Mouse (Mus musculus): Measurements from ENCODE around the gene Aadac. TPM values are rescaled to one million over a fixed set of nuclear protein-coding genes. Genes with fewer than 3 reads are reported as not detected.

Gene Aadac
- polyA plus RNA-seq (2016; fragmentation: Nextera tagmentation; extraction: Ambion mirVana): not detected in 2 replicates

DNA sequence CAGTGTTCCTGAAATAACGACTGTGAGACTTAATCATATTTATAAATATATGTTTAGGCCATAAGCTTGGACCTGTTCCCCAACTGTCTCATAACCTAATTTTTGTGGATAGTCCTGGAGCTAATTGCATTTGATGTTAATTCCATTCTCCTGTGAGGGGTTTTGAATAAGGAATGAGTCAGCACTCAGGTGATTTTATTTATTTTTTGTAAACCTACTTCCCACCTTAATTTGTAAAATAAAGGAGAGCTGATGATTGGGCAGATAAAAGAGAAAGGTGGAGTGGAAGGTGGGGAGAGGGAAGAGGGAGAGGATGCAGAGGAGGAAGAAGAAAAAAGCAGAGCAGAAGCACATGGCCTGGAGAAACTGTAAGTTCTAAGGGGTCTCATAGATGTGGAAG lies at the start of gene Aadac:
Gene Aadac (plus strand): TSS at position 301 of the 400 bp plus-strand sequence.
- Histone ChIP-seq H3K4me3 (no peak within 1 kb of the TSS), H3K27me3 (replicated peaks; ENCODE audit: low read depth, poor library complexity, severe bottlenecking) (no peaks in the 10 kb centered on the region), H3K9me3 (no peaks in the 10 kb centered on the region), H3K27ac (replicated peaks) (no peak within 1 kb of the TSS), H3K4me1 (no peaks in the 10 kb centered on the region), H3K36me3 (replicated peaks) (no peaks in the 10 kb centered on the region)
- DNase-seq (ENCODE audit: low spot score): no peak
- WGBS: 87% methylated on average over 1 of the region's 1 CpGs

DNA sequence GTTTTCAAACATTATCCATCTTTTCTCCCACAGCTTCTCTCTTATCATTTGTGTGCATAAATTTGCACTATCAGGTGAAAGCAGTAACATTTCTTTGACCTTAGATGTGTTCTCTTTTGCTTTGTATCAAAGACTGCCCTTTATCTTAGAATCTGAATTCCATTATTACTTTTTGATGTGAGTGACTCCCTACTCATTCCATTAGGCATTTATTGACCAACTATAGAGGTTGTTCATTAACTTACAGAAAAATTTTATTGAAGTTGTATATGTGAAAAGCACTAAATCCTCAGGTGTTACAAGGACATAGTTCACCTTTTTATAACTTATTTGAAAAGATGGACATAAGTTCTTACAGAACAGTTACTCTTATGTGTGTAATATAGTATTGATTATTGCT lies 21.9 kb upstream of the Aadac start:
- Histone ChIP-seq H3K27me3 (replicated peaks; ENCODE audit: low read depth, poor library complexity, severe bottlenecking) (no peaks in the 10 kb centered on the region), H3K4me1 (no peaks in the 10 kb centered on the region), H3K27ac (replicated peaks) (no peak overlapping the region), H3K9me3 (no peaks in the 10 kb centered on the region), H3K36me3 (replicated peaks) (no peaks in the 10 kb centered on the region), H3K4me3 (no peak overlapping the region)
- DNase-seq (ENCODE audit: low spot score): no peak

GRCm38 (mm10) chr3:60006443-60006842 lies 19.1 kb upstream of the Aadac start, which contains the start of gene Aadacl2:
Aadacl2 (plus strand) TSS chr3:60006743.
- H3K27ac ChIP-seq (replicated peaks): no peak within 1 kb of the TSS
- 83% methylated on average over 1 of the region's 1 CpGs for whole genome bisulfite sequencing
- DNase-seq (ENCODE audit: low spot score): no peak

DNA sequence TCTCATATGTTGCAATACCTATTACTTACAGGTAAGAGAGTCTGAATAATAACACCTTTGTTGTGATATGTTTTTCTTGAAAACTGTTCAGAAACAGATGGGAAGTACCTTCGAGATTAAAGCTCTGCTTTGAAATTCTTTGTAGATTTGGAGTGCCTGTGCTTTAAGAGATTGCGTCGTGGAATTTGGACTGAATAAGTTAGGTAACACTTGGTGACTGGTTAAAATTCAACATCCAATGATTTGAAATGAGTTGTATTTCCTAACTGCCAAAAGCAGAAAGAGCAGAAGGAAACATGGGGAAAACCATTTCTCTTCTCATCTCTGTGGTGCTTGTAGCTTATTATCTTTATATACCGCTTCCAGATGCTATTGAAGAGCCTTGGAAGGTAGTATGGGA lies 6.0 kb downstream of the Aadac start:
- WGBS: 89% methylated on average over 4 of the region's 4 CpGs
- Histone ChIP-seq H3K9me3 (no peaks in the 10 kb centered on the region), H3K4me1 (no peaks in the 10 kb centered on the region), H3K36me3 (replicated peaks) (no peaks in the 10 kb centered on the region), H3K27me3 (replicated peaks; ENCODE audit: low read depth, poor library complexity, severe bottlenecking) (no peaks in the 10 kb centered on the region), H3K4me3 (no peak overlapping the region), H3K27ac (replicated peaks) (no peak overlapping the region)
- no peak for DNase-seq (ENCODE audit: low spot score)

More at GRCm38 (mm10) chr3:60006443-60006842, 19.1 kb upstream of the Aadac start, which contains the start of gene Aadacl2:
- Histone ChIP-seq H3K36me3 (replicated peaks) (no peaks in the 10 kb centered on the region), H3K27me3 (replicated peaks; ENCODE audit: low read depth, poor library complexity, severe bottlenecking) (no peaks in the 10 kb centered on the region), H3K9me3 (no peaks in the 10 kb centered on the region), H3K4me3 (no peak within 1 kb of the TSS), H3K4me1 (no peaks in the 10 kb centered on the region)

DNA sequence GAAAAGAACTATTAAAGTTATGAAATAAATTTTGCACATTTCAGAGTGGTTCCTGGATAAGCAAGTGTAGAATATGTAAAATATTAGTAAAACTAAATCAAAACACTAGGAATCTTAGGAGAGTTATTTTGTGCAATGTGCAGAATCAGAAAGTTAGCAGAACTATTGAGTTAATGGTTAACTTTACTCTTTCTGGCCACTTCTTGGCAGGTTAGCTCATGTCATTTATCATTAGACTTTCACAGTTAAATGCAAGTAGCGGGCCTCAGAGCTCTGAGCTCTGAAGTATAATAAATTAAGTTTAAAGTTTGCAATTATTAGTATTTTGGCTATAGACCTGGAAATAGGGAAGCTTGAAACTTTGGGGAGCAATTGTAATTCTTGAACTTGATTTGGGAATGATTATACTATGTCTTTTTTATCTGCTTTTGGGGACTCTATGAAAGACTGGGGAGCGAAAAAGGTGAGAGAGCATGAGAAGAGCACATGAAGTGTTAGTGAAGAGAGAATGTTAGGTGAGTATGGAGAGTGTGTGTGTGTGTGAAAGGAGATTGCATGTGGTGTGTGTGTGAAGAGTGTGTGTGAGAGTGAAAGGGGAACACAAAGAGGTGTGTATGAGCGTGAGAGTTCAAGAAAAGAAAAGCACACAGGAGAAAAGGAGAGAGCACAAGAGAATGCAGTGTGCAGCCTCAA lies 20.9 kb downstream of the Aadac start:
- no peak for DNase-seq (ENCODE audit: low spot score)
- no peak overlapping the region for H3K27ac ChIP-seq (replicated peaks)
- no peaks in the 10 kb centered on the region for H3K27me3 ChIP-seq (replicated peaks; ENCODE audit: low read depth, poor library complexity, severe bottlenecking)
- H3K4me3 ChIP-seq: no peak overlapping the region
- H3K36me3 ChIP-seq (replicated peaks): no peaks in the 10 kb centered on the region
- H3K9me3 ChIP-seq: no peaks in the 10 kb centered on the region
- WGBS: 83% methylated on average over 3 of the region's 3 CpGs
- no peaks in the 10 kb centered on the region for H3K4me1 ChIP-seq

- DNase-seq (ENCODE audit: low spot score): no peak
- H3K9me3 ChIP-seq: no peaks in the 10 kb centered on the region
- H3K4me1 ChIP-seq: no peaks in the 10 kb centered on the region
- WGBS: 80% methylated on average over 3 of the region's 3 CpGs
- no peaks in the 10 kb centered on the region for H3K27me3 ChIP-seq (replicated peaks; ENCODE audit: low read depth, poor library complexity, severe bottlenecking)
- H3K36me3 ChIP-seq (replicated peaks): no peaks in the 10 kb centered on the region
- no peak overlapping the region for H3K4me3 ChIP-seq
- no peak overlapping the region for H3K27ac ChIP-seq (replicated peaks)
These were observed 27.9 kb downstream of the Aadac start for GRCm38 (mm10) chr3:60053231-60053927.

DNA sequence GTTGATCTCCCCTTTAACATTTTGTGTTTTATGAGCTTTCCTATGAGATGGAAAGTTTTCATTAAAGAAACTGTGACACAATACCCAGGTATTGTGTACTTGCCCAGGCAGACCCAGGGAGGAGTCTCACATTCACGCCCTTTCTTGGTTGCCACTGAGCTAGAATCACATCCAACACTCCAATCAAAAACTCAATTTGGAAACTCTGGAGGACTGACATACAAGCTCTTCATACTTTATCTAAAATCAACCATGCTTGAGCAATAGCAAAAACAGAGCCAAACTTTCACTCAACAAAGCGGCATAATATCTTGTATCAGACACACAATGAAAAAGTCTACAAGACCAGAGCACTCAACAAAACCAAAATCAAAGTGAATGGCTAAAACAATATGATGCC lies 28.4 kb downstream of the Aadac start:
- DNase-seq (ENCODE audit: low spot score): no peak
- no peaks in the 10 kb centered on the region for H3K4me1 ChIP-seq
- WGBS: 91% methylated on average over 2 of the region's 2 CpGs
- H3K9me3 ChIP-seq: no peaks in the 10 kb centered on the region
- no peaks in the 10 kb centered on the region for H3K27me3 ChIP-seq (replicated peaks; ENCODE audit: low read depth, poor library complexity, severe bottlenecking)
- H3K27ac ChIP-seq (replicated peaks): no peak overlapping the region
- H3K36me3 ChIP-seq (replicated peaks): no peaks in the 10 kb centered on the region
- no peak overlapping the region for H3K4me3 ChIP-seq

DNA sequence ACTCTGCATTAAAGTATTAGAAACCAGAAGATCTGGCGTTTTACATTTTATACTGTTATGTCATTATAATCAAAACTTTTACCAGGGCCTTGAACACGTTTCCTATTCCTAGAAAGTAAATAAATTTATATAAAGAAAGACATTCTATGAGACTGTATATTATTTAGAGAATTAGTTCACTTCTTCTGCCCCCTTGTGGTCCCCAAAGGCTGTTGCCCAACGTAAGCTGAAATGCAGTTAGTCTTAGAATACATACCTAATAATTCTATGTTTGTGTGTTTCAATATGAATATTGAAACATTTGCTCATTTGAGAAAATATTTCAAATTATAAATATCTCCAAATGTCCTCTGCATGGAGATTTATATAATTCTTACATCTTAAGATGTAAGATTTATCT lies 30.9 kb downstream of the Aadac start:
- H3K27ac ChIP-seq (replicated peaks): no peak overlapping the region
- H3K27me3 ChIP-seq (replicated peaks; ENCODE audit: low read depth, poor library complexity, severe bottlenecking): no peaks in the 10 kb centered on the region
- no peaks in the 10 kb centered on the region for H3K9me3 ChIP-seq
- DNase-seq (ENCODE audit: low spot score): no peak
- no peaks in the 10 kb centered on the region for H3K4me1 ChIP-seq
- WGBS: 35% methylated on average over 3 of the region's 3 CpGs
- no peak overlapping the region for H3K4me3 ChIP-seq
- H3K36me3 ChIP-seq (replicated peaks): no peaks in the 10 kb centered on the region

DNA sequence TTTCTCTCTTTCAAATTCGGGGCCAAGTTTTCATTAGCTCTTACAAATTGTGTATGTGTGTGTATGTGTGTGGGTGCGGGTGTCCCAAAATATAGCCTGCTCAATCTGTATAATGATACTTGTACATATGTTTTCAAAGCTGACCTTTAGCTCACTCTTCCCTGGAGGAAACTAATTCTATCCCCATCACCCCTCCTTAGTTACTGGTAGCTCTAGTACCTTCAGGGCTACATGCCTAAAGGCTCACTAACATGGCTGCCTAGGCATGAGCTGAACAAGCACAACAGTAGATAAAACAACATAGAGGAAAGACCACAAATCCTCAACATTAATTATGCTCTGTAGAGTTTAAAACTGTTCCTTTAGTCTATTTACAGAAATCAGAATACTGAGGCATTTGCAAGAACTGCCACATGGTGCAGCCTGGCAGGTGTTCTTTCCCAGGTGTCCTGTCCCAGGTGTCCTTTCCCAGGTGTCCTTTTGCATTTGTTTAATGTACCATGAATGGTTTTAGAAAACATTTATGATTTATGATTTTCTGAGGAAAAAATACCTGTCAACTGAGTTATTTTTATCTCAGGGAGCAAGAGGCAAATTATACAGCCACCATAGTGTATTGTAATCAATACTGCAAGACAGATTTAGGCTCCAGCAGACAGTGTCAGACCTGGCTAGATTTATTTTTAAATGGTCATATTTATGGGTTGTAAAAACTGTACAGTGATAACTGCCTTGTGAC lies 31.7 kb downstream of the Aadac start:
- H3K36me3 ChIP-seq (replicated peaks): no peaks in the 10 kb centered on the region
- H3K4me3 ChIP-seq: no peak overlapping the region
- H3K9me3 ChIP-seq: no peaks in the 10 kb centered on the region
- no peak overlapping the region for H3K27ac ChIP-seq (replicated peaks)
- 87% methylated on average over 2 of the region's 2 CpGs for WGBS
- no peaks in the 10 kb centered on the region for H3K4me1 ChIP-seq
- no peaks in the 10 kb centered on the region for H3K27me3 ChIP-seq (replicated peaks; ENCODE audit: low read depth, poor library complexity, severe bottlenecking)
- DNase-seq (ENCODE audit: low spot score): no peak

DNA sequence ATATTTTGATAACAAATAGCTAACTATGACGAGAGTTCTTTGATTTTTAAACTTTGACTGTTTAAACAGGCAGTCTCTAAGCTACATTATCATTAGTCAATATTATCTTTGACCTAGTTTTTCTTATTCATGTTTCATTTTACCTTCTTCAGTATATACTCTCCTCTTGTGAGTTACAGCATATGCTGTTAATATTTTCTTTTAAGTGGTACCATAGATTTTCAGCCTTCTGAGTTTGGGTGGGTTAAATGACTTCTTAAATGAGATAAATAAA lies 32.2 kb downstream of the Aadac start:
- H3K4me3 ChIP-seq: no peak overlapping the region
- no peaks in the 10 kb centered on the region for H3K9me3 ChIP-seq
- H3K27ac ChIP-seq (replicated peaks): no peak overlapping the region
- H3K4me1 ChIP-seq: no peaks in the 10 kb centered on the region
- no peak for DNase-seq (ENCODE audit: low spot score)
- H3K36me3 ChIP-seq (replicated peaks): no peaks in the 10 kb centered on the region
- no peaks in the 10 kb centered on the region for H3K27me3 ChIP-seq (replicated peaks; ENCODE audit: low read depth, poor library complexity, severe bottlenecking)
- 87% methylated on average over 1 of the region's 1 CpGs for WGBS

DNA sequence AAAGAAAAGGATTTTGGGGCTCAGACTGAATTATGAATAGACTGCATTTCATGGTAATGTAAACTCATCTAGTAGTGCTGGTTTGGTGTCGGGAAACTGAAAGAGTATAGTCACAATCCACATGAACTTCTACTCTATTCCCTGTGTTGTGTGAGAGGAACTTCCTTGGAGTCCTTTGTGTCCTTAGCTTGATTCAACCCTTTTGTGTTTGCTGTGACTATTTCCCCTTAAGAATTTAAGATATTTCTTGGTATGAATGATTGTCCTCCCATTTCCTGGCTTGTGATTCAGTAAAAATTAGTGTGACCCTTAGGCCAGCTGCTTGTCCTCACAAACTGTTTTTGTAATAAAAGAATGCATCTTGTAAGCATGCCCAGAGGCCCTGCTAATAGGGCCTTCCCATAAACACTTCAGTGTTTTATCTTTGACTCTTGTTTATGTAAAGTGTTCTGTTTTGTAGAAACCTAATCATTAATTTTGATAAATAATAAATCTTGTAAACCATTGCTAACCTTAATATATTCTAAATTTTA lies 53.4 kb downstream of the Aadac start:
- no peak overlapping the region for H3K27ac ChIP-seq (replicated peaks)
- DNase-seq (ENCODE audit: low spot score): no peak
- H3K9me3 ChIP-seq: no peaks in the 10 kb centered on the region
- WGBS: 82% methylated on average over 1 of the region's 1 CpGs
- H3K27me3 ChIP-seq (replicated peaks; ENCODE audit: low read depth, poor library complexity, severe bottlenecking): no peaks in the 10 kb centered on the region
- no peak overlapping the region for H3K4me3 ChIP-seq
- H3K36me3 ChIP-seq (replicated peaks): no peaks in the 10 kb centered on the region
- no peaks in the 10 kb centered on the region for H3K4me1 ChIP-seq

DNA sequence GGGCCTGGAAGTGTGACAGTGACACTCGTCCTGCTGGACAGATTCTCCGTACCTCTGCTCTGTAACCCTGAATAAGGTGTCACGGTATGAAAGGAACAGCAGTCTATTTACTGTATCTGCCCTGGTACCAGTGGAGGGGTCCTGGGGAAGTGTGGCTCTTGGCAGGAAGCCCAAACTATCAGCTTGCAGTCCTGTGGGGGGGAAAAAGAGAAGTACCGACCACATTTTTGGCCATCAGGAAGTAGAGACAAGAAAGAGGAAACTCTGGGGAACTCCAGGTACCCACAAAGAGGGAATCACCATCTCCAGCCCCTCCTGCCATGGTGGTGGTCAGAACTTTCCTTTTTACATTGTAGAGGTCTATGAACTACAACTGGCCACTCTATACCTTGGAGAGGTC lies 55.1 kb downstream of the Aadac start:
- Histone ChIP-seq H3K4me1 (no peaks in the 10 kb centered on the region), H3K27ac (replicated peaks) (no peak overlapping the region), H3K27me3 (replicated peaks; ENCODE audit: low read depth, poor library complexity, severe bottlenecking) (no peaks in the 10 kb centered on the region), H3K4me3 (no peak overlapping the region), H3K9me3 (no peaks in the 10 kb centered on the region), H3K36me3 (replicated peaks) (no peaks in the 10 kb centered on the region)
- no peak for DNase-seq (ENCODE audit: low spot score)
- 82% methylated on average over 4 of the region's 4 CpGs for WGBS

- no peaks in the 10 kb centered on the region for H3K4me1 ChIP-seq
- no peaks in the 10 kb centered on the region for H3K9me3 ChIP-seq
- no peaks in the 10 kb centered on the region for H3K27me3 ChIP-seq (replicated peaks; ENCODE audit: low read depth, poor library complexity, severe bottlenecking)
- DNase-seq (ENCODE audit: low spot score): no peak
- no peaks in the 10 kb centered on the region for H3K36me3 ChIP-seq (replicated peaks)
- no peak within 1 kb of the TSS for H3K27ac ChIP-seq (replicated peaks)
- whole genome bisulfite sequencing: 84% methylated on average over 4 of the region's 4 CpGs
- no peak within 1 kb of the TSS for H3K4me3 ChIP-seq
These were observed 56.1 kb downstream of the Aadac start, which contains the start of gene Sucnr1 for GRCm38 (mm10) chr3:60081648-60082047. Sucnr1 (plus strand) TSS chr3:60081869.
